Mouse (Mus musculus): Measurements from ENCODE around the gene Bloc1s5.

DNA sequence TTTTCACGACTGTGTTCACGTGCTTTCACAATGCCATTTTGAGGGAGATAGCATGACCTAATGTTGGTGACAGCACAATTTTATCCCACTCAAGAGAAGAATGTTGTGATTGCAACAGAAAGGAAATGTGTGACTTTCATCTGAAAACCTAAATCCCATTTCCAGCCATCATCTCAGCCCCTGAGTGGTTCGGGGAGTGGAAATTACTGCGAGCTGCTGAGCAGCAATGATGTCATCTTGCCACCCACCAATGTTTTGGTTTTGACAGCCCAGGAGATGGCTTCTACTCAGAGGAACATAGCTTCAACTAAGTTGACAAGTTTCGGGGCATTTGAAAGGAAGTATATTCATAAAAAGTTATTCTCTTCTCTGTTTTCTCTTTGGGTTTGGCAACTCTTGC, 87.2 kb downstream of the Bloc1s5 start:
- no peak for TF ChIP-seq CTCF (IDR thresholded peaks at IDR 0.05; ENCODE audit: low read depth, low read length)
- no peak for TF ChIP-seq POLR2A (IDR thresholded peaks at IDR 0.05; ENCODE audit: extremely low read depth, insufficient read depth, low read length)
